Mouse (Mus musculus) spleen, postnatal 36 days (tissue): ENCODE data around the gene Lca5l.
"Not testable (repeated sequence)": the region's sequence is repeated elsewhere in the genome, so short reads cannot be mapped to it uniquely, and the experiment has no call there.

ENCODE experiments used
- DNase-seq, 2 experiments: peaks; one replicate each; pipeline ENCODE4 v3.0.0; 2022; ENCODE audit warnings: low spot score in 2 of 2, mixed read lengths in 1 of 2

The Lca5l gene

DNA sequence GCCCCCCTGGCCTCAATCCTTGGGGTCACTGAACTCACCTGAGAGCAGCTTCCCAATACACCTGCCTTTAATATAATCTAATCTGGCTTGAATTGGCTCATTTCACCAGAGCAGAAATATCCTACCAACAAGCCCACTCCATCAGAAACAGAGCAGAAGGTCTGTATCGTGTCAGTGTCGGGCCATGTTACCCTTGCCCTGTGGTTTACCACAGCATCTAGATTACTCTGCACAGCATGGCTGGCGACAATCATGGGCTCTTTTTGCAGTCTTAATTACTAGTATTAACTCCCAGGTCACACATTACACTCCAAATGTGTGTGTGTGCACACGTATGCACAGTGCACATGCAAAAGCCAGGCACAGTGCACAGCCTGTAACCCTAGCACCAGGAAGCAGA, 23.2 kb downstream of the Lca5l start:
- no peak for DNase-seq

DNA sequence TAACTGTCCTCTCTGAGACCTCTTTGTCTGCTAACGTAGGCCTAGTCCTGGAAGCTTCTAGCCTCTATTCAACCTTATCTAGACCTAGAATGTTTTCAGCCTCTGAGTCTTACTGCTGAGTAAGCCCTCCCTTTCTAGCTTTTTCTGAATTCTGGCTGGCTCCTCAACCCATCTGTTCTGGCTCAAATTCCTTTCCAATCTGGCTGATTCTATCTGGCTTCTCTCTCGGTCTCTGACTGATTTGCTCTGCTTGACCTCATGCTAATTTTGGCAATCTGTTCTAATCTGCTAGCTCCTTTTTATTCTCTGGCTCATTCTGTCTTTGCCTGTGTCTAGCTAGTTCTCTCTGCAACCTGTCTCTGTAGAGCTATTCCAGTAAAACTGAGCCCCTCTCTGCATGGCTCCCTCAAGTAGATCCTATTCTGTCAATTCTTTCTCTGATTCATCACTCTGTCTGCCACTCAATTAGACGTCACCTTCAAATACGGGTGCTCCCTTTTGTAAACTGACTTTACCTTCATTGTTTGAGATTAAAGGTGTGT, 26.3 kb downstream of the Lca5l start:
- DNase-seq: no peak

DNA sequence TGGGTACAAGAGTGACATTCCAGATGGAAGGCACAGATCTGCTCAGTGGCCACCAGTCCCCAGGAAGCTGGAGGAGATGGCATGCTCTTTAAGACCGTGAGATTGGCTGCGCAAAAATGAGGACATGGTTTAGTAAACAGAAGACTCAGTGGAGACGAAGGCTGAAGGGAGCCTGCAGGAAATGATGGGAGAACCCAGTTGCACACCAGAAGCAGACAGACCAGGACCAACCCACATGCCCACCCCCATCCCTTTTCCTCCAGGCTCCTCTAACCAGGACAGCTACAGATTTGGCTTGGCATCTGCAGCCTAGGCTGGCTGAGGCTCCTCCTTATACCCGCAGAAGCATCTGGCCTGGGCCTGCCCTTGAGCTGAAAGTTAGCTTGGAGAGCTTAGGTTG, 30.7 kb downstream of the Lca5l start:
- no peak for DNase-seq

DNA sequence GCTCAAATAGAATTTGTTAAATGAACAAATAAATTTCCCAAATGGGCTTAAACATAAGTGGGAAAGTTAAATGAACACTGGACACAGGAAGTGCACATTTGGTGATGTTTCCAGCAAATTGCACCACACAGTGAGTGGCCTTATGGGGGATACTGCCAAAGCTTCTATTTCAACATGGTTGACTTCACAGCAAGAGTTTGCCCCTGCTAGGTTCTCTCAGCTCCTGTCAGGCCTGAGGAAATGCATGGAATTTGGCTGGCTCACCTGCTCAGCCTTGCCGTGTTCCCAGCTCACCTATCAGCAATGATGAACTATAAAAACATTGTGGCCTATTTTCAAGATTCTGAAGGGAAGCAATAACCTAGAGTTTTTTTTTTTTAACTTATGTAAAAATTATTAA, 31.1 kb downstream of the Lca5l start:
- no peak for DNase-seq

DNA sequence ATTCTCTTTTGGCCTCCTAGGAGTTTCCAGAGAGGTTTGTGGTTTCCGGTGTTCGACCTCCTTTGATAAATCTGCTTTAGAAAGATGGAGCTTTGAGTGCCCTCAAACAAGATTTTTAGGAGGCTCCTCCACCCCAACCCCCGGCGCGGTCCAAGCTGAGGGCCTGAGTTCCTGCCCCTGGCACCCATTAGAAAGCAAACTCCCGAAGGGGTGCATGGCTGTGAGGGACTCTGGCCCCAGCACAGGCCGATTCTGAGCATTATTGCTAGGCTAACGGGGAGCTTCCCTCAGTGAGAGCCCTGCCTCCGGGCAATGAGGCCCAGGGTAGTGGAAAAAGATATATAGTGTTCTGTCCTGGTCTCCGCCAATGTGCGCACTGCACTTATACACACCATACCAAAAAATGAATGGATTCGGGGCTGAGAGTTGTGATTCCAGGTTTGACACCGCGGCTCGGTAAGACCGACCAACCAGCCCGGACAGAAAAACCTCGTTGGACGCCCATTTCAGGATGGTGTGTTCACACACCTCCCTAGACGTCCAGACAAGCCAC, 32.2 kb downstream of the Lca5l start:
- DNase-seq: no peak

DNA sequence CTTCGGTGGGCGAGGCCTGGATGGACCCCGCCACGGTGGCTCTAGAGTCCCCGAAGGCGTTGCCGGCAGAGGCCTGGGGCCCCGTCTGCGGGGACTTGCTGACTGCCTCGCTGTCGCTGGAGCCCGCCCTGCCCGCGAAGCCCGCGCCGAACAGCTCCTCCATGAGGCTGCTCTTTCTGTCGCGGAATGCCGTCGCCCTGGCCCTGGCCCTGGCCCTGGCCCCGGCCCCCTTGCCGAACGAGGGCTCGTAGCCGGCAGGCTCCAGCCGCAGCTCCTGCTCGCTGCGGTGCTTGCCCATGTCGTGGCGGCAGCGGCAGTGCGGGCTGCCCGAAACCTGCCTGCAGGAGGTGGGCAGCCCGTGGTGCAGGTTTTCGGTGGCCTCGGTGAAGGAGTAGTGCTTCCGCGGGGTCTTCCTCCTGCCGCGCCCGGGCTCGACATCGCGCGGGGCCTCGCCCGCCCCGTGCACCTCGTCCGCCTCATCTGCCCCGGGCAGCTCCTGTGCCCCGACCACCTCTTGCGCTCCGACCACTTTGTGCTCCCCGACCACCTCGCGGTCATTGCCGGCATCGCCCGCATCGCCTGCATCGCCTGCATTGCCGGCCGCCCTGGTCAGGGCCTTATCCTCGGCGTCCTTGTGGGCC, 32.9 kb downstream of the Lca5l start:
- DNase-seq: peak in 1 of 2 experiments; percentile 22

DNA sequence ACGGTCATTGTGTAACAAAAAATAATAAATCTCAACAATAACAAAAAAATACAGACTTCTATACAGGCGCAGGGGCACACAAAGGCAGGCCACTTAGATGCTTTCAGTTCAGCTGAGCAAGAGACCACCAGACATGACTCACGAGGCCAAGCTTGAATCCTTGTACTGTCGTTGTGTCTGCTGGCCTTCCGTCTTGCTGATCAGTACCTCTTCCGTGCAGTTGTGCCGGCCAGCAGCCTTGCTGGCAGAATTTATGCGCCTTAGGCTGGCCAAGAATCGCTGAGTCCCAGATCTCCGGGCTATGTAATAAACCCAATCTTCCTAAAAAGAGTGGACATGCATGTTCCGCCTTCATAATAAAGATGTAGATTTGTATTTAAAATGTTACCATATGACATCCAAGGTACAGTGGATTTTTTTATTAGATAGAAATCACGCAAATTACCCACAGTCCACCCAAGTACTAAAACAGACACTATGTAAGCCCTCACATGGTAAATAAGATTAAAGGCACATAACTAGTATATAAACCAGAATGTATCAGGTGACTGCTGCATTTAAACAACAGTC, 33.5 kb downstream of the Lca5l start:
- DNase-seq: no peak

DNA sequence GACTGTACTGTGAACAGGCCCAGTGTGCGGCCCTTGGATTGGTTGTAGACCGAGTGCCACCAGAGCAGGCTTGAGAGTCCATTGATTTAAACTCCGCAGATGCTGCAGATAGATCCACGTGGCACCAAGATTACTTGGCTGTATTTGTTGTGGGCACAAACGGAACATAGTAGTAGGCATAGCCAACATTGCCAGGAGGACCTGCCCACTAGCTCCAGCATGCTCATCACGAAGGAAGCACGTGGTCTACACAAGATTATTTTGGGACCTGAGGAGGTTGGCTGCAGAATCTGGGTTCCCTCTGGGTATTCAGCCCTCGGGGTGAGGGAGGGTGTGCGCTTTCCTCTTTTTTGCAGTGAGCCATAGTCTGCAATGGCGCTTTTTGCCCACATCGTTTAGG, 34.9 kb downstream of the Lca5l start:
- DNase-seq: no peak

DNA sequence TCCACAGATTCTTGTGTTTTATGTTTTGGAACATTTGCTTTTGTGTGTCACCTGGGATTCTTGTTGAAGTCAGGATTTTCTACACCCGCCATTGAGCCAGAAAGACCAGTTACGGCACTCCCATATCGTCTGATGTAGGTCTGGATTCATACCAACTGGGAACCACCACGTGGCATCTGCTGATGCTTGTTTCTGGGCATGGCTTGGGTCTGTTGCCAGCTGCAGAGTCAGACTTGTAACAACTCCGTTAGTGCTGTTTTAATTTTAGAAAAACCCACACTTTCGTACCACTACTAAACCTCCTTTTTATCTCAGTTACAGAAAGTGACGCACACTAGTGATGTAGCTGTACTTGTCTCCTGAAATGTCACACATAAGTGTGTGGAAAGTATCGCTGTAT, 36.1 kb downstream of the Lca5l start:
- no peak for DNase-seq

DNA sequence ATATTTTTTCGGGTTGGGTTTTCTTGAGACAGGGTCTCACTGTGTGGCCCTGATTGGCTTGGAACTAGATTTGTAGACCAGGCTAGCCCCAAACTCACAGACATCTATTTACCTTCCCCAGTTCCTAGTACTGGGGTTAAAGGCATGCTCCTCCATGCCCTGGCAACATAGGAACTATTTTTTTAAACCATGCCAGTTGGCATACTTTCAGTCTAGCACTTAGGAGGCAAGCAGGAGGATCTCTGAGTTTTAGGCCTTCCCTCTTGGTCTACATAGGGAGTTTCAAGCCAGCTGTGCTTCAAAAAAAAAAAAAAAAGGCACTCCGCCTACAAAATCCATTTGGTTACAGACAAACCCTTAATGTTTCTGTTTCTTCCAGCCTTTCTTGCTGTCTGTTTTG, 37.6 kb downstream of the Lca5l start:
- DNase-seq: no peak

DNA sequence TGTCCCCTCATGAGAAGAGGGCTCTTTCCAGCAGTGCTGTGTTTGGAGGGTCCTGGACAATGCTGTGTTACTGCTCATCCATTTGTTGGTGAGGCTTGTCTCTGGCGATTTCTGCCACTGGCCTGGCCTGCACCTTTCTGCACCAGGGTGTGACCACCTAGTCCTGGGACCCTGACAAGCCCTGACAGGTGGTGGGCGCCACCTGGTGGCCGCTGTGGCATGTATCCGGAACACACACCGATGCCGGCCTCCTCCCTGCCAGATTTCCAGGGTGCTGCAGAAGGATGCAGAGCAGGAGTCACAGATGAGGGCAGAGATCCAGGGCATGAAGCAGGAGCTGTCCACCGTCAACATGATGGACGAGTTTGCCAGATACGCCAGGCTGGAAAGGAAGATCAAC, 40.5 kb downstream of the Lca5l start:
- DNase-seq: peak; percentile 53 to 56

DNA sequence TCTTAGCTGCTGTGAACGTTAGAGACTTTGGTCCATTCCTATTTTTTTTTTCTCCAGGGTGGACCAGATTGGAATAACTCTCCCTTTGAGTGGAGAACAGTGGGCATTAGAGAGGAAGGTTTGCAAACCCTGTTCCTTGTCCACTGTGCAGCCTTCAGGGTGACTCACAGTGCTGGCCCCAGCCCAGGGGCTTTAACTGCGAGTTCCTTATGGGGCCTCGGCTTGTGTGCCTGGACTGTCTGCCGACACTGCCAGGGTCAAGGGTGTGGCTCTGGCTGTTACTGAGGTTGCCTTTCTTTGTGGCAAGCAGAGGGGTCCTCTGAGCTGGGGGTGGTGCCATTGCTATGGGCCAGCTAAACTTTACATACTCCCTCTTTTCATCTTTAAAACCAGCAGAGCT, 41.1 kb downstream of the Lca5l start:
- DNase-seq: no peak

DNA sequence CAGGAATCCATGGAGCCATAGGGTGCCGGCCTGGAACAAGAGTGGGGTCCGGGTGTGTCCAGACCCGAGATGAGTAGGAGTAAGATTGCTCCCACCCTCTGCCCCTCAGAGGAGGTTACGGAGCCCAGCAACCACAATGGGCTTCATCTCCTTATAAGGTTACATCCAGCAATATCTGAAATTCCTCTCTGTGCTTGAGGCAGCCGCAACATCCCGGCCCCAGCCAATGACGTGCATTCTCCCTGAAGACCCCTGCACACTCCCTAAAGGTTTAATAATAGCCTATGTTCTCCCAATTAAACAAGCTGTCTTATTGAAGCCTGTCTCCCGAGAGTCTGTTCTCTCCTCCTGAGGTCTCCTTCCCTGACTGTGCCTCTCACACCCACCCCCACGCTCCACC, 42.8 kb downstream of the Lca5l start:
- DNase-seq: no peak

DNA sequence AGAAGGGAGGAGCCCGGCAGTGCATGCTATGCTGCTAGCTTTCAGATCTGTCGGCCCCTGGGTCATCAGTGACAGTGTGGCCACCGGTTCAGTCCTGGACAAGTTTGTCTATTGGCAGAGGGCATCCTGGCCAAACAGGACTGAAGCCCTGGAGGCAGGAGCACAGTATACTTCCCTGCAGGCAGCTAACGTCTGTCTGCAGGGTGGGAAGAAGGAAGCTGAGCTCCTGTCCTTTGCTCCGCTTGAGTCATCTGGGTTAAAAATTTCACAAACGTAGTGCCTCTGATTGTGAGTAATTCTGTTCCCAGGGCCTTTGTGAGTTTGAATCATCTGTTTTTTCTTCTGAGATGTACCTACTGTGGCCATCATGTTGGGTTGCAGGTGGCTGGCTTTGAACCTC, 43.2 kb downstream of the Lca5l start:
- no peak for DNase-seq

DNA sequence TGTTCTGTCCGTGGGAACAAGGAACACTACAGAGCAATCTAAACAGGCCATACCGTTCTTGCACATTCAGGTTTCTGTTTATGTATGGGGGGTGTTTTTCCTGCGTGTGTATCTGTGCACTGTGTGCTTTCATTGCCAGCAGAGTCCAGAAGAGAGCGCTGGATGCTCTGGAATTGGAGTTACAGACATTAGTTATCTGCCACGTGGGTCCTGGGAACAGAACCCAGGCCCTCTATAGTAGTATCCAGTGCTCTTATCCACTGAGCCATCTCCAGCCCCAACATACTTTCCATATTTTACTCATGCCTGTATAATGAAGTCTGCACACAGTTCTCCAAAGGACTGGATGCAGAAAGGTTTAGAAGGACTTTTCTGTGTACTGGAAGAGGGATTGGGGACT, 46.3 kb downstream of the Lca5l start:
- DNase-seq: no peak

DNA sequence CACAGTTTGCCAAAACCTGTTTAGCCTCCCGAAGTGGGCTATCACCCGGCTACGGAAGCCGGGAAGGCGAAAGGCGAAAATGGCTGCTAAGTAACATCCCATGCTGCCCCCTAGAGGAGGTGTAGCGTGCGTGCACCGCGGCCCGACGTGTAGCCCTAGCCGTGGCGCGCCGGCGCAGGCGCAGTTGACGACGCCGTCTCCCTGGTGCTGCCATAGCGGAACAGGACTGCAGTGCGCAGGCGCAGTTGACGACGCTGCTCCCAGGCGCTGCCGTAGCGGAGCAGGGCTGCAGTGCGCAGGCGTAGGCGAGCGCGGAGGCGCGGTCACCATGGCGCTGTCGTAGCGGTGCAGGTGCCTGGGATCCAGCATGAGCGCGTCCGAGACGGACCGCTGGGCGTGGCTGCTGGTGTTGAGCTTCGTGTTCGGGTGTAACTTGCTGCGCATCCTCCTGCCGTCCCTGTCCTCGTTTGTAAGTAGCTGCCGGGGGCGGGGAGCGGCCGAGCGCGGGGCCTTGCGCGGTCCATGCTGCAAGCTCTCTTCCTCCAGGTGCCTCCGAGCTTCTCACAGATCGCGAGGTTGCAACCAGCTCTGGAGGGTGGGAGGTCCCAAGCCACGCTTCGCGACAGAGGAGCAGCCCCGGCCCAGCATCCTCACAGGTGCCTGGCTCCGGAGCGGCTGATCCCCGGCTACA, 46.8 kb downstream of the Lca5l start, which contains the start of gene Wrb:
Gene Wrb (plus strand): TSS at position 298 of the 691 bp plus-strand sequence.
- peak; percentile 98 to 100 for DNase-seq

DNA sequence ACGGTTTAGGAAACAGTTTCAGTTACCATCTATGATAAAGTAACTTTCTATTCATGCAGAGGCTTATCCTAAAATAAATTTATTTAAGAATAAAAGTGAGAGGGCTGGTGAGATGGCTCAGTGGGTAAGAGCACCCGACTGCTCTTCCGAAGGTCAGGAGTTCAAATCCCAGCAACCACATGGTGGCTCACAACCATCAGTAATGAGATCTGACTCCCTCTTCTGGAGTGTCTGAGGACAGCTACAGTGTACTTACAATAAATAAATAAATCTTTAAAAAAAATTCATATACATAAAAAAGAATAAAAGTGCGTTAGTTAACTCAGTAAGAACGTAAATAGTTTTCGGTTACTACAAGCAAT, 47.3 kb downstream of the Lca5l start:
- DNase-seq: not testable (repeated sequence)

DNA sequence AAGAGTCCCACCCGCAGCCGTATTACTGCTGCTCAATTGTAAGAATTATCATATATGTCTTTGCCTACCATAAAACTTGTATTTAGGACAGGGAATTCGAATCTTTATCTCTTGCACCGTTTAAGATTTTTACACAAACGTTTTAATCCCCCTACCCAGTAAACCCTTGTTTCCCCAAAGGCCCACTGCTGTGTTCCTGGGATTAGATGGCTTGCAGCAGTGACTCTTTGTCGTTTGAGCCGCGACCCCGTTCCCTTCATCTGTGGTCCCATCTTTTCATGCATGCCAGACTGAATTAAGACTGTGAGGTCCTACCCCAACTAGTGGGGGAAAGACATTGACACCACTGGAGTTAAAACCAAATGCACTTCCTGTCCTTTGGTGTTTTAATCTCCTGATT, 63.6 kb downstream of the Lca5l start:
- no peak for DNase-seq

DNA sequence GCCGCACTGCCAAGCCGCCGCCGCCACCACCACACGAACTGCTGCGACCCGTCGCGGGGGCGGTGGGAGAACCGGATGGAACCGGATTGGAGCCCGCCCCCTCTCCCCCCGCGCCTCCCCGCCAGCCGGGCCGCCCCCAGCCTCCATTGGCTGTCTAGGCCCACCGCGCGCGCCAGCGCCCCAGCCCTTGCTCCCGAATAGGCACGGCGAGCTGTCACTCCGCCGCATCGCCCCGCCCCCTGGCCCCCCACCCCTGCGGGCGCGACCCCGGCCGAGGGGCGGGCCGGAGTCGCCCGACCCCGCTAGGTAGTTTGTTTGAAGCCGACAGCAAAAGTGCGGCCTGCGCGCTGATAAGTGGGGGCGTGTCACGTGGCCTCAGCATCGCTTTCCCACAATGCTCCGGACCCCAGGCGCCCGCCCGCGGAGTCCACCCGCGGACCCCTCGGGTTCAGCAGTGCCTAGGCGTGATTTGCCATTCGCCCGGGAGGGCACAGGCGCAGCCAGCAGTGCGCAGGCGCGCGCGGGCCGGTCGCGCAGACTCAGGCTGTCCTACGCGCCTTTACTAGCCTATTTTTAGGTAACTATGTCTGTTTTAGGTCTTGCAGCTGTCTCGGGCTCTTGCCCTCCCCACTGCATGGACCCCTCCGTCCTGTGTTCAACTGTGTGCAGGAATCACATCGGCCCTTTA, 64.3 kb downstream of the Lca5l start, which contains the start of gene Hmgn1:
Gene Hmgn1 (minus strand): TSS at position 73 of the 688 bp plus-strand sequence.
- peak; percentile 96 to 97 for DNase-seq

DNA sequence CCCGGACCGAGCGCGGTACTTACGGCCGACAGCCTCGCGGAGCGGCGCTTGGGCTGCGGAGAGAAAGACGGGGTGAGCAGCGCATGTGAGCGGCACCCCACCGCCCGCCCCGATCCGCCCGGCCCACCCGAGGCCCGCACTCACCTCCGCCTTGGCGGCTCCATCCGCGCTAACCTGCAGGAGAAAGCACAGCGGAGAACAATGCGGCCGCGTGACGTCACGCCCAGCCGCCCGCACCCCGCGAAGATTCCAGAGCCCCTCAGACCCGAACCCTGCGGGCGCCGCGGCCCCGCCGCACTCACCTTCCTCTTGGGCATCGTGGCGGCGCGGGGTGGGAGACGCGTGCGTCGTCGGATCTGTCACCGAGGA, 64.8 kb downstream of the Lca5l start:
- DNase-seq: no peak

DNA sequence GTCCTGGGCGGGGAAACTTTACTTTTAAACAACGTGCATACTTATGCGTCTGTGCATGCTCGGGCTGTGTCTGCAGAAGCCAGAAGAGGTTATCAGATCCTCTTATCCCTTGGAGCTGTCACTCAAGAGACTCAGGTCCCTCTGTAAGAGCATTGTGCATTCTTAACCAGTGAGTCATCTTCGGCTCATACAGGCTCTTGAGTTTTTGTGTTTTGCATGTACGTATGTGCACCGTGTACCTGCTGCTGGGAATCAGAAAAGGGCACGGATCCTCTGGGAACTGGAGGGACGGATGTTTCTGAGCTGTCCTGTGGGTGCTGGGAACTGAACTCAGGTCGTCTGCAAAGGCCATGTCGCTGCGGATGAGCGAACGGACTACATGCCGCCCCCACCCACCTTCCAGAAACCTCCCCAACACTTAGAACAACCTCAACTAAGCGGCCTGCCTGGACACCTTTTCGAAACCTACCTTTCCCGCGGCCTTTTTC, 65.3 kb downstream of the Lca5l start:
- no peak for DNase-seq

DNA sequence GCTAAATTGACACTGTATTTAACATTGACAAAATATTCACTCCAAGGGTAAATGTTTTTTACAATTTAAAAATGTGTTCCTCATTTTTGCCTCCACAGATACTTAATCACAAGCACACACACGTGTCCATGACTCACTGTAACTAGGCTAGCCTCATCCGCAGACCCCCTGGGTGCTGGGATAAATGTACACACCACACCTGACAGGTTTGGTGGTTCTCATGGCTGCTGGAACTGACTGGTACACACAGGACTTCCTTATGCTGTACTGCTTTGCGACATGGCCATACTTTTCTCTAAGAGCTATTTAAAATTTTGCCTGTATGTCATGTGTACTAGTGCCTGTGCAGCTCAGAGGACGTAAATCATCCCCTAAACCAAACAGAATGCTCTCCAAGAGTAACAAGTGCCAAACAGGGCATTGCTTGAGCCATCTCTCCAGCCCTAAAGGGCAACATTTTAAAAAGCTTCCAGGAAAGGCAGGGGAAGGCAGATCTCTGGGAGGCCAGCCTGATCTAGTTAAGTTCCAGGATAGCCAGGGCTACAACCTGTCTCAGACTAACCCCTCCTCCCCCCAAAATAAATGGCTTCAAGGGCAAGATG, 71.9 kb downstream of the Lca5l start:
- no peak for DNase-seq
